Mouse (Mus musculus) midbrain, postnatal 0 days (tissue): Measurements from ENCODE around the gene Parp9. TPM values are rescaled to one million over a fixed set of nuclear protein-coding genes. Genes with fewer than 3 reads are reported as not detected.
"Not testable (repeated sequence)": the region's sequence is repeated elsewhere in the genome, so short reads cannot be mapped to it uniquely, and the experiment has no call there.

Source experiments
- ATAC-seq: fragments of 200-750 bp; cut with Nextera tagmentation; 2 replicates; pipeline ENCODE4 v1.8.0; 2017; ENCODE audit warnings: moderate number of reproducible peaks, mild to moderate bottlenecking, moderate TSS enrichment, moderate library complexity; ENCODE audit not compliant: low FRiP score
- DNase-seq: peaks from one replicate; pipeline ENCODE4 v3.0.0-alpha.2; 2015; ENCODE audit warnings: low spot score
- H3K27ac ChIP-seq: fragments of 300-500 bp; sonication (generic); 2 replicates; pipeline ENCODE4 v1.5.1; 2014; ENCODE audit warnings: low read depth, mild to moderate bottlenecking, low read length, mixed read lengths
- H3K27me3 ChIP-seq: fragments of 300-500 bp; sonication (generic); 2 replicates; pipeline ENCODE4 v1.6.1; 2014; ENCODE audit warnings: low read length, control low read depth, mixed read lengths; ENCODE audit not compliant: insufficient read depth
- H3K36me3 ChIP-seq: fragments of 300-500 bp; sonication (generic); 2 replicates; pipeline ENCODE4 v1.6.1; 2014; ENCODE audit warnings: low read length, control low read depth, mixed read lengths; ENCODE audit not compliant: insufficient read depth
- H3K4me1 ChIP-seq: fragments of 300-500 bp; sonication (generic); 2 replicates; pipeline ENCODE4 v1.6.1; 2014; ENCODE audit warnings: mild to moderate bottlenecking, control low read depth, antibody characterized with exemption, low read length, mixed read lengths; ENCODE audit not compliant: insufficient read depth
- H3K4me2 ChIP-seq: fragments of 300-500 bp; sonication (generic); 2 replicates; pipeline ENCODE4 v1.6.1; 2014; ENCODE audit warnings: low read depth, mild to moderate bottlenecking, low read length, mixed read lengths; ENCODE audit not compliant: poor library complexity, severe bottlenecking
- H3K4me3 ChIP-seq: fragments of 300-500 bp; sonication (generic); 2 replicates; pipeline ENCODE4 v1.5.1; 2014; ENCODE audit warnings: low read depth, mild to moderate bottlenecking, low read length, moderate library complexity
- H3K9ac ChIP-seq: fragments of 300-500 bp; sonication (generic); replicated peaks from 2 replicates; pipeline ENCODE4 v1.6.1; 2014; ENCODE audit warnings: mild to moderate bottlenecking, low read length, moderate library complexity, mixed read lengths; ENCODE audit not compliant: poor library complexity, severe bottlenecking
- H3K9me3 ChIP-seq: fragments of 300-500 bp; sonication (generic); 2 replicates; pipeline ENCODE4 v1.6.1; 2016; ENCODE audit warnings: low read length, control low read depth
- CTCF ChIP-seq: IDR thresholded peaks from 2 replicates; pipeline ENCODE4 v1.5.1; 2016; ENCODE audit warnings: antibody characterized with exemption, mild to moderate bottlenecking
- WGBS: fragments of 180-500 bp; shearing (Covaris S2); extraction: QIAGEN DNeasy Blood & Tissue Kit; methylation state at CpG from one replicate; pipeline ENCODE4 v1.1.7; 2014; 5-methylcytosine and 5-hydroxymethylcytosine counted together
- polyA plus RNA-seq: library from polyadenylated mRNA; unstranded; fragments of >200 nt; fragmentation: Nextera tagmentation; extraction: Ambion mirVana; gene quantifications from 2 replicates; pipeline ENCODE4 v1.2.1, GENCODE M21; 2015
- total RNA-seq: library from RNA; depleted of rRNA; stranded (reverse); fragments of >200 nt; gene quantifications from 2 replicates; pipeline ENCODE4 v1.2.3, GENCODE M21; 2014

The Parp9 gene
- total and polyA plus RNA-seq, 2 experiments from 2014 or later: 1.9 to 3.0 TPM

GRCm38 (mm10) chr16:35966411-35967115 lies 28.3 kb downstream of the Parp9 start:
- H3K27me3 ChIP-seq: no peaks in the 10 kb centered on the region
- TF ChIP-seq CTCF: no peak
- H3K36me3 ChIP-seq: no peaks in the 10 kb centered on the region
- H3K4me3 ChIP-seq: no peak overlapping the region
- H3K9ac ChIP-seq: no peak overlapping the region
- H3K4me1 ChIP-seq: no peaks in the 10 kb centered on the region
- no peak for ATAC-seq
- 58% methylated on average over 5 of the region's 5 CpGs for WGBS
- H3K4me2 ChIP-seq: no peak overlapping the region
- DNase-seq: no peak
- H3K27ac ChIP-seq: no peak overlapping the region
- no peaks in the 10 kb centered on the region for H3K9me3 ChIP-seq

GRCm38 (mm10) chr16:35967319-35967718 lies 29.0 kb downstream of the Parp9 start:
- Histone ChIP-seq H3K4me2 (no peak overlapping the region), H3K27me3 (no peaks in the 10 kb centered on the region), H3K9ac (no peak overlapping the region), H3K9me3 (no peaks in the 10 kb centered on the region), H3K36me3 (no peaks in the 10 kb centered on the region), H3K27ac (no peak overlapping the region), H3K4me3 (no peak overlapping the region), H3K4me1 (no peaks in the 10 kb centered on the region)
- WGBS: 85% methylated on average over 4 of the region's 4 CpGs
- DNase-seq (peak; percentile 30), ATAC-seq (no peak)
- TF ChIP-seq CTCF: peak; percentile 81

DNA sequence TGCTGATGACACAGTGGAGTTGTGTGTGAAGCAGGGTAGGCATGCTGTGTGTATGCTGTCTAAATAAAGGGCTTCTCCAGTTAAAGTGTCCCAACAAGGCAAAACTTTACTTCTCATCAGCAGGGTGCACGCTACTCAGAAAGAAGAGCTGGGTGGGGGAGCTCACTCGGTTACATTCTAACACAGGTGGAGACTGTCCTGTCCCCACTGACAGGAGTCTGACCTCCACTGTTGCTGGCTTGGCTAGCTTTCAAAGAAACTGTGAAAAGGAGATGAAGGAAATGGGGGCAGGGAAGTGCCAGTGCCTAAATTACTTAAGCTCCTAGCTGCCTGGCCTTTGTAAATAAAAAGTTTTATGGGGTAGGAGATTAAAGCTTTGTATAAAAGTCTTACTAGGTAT lies 29.9 kb downstream of the Parp9 start:
- no peaks in the 10 kb centered on the region for H3K36me3 ChIP-seq
- H3K9me3 ChIP-seq: no peaks in the 10 kb centered on the region
- WGBS: 61% methylated on average over 2 of the region's 2 CpGs
- H3K4me2 ChIP-seq: no peak overlapping the region
- H3K4me3 ChIP-seq: no peak overlapping the region
- H3K27me3 ChIP-seq: no peaks in the 10 kb centered on the region
- DNase-seq (no peak), ATAC-seq (no peak)
- no peak overlapping the region for H3K9ac ChIP-seq
- no peak for TF ChIP-seq CTCF
- no peaks in the 10 kb centered on the region for H3K4me1 ChIP-seq
- no peak overlapping the region for H3K27ac ChIP-seq

GRCm38 (mm10) chr16:35974021-35974420 lies 35.8 kb downstream of the Parp9 start:
- TF ChIP-seq CTCF: no peak
- Histone ChIP-seq H3K9ac (no peak overlapping the region), H3K9me3 (no peaks in the 10 kb centered on the region), H3K4me3 (no peak overlapping the region), H3K36me3 (no peaks in the 10 kb centered on the region), H3K4me2 (no peak overlapping the region), H3K27ac (no peak overlapping the region), H3K4me1 (no peaks in the 10 kb centered on the region), H3K27me3 (no peaks in the 10 kb centered on the region)
- WGBS: 59% methylated on average over 1 of the region's 1 CpGs
- ATAC-seq (no peak), DNase-seq (no peak)

GRCm38 (mm10) chr16:35978450-35978849 lies 40.2 kb downstream of the Parp9 start, which contains the start of gene Kpna1:
Kpna1 (plus strand) TSS chr16:35978750.
- H3K9me3 ChIP-seq, H3K4me1 ChIP-seq, H3K27me3 ChIP-seq, H3K4me2 ChIP-seq, H3K9ac ChIP-seq, H3K36me3 ChIP-seq, DNase-seq, ATAC-seq, H3K27ac ChIP-seq, H3K4me3 ChIP-seq: not testable (repeated sequence)
- 89% methylated on average over 1 of the region's 1 CpGs for WGBS

GRCm38 (mm10) chr16:35981363-35981821 lies 43.1 kb downstream of the Parp9 start:
- peak; percentile 99 for DNase-seq
- 55% methylated on average over 19 of the region's 19 CpGs for WGBS
- ATAC-seq: peak; percentile 78
- no peak for TF ChIP-seq CTCF
- H3K4me2 ChIP-seq: no peak overlapping the region
- no peaks in the 10 kb centered on the region for H3K9me3 ChIP-seq
- no peak overlapping the region for H3K4me3 ChIP-seq
- no peak overlapping the region for H3K27ac ChIP-seq
- H3K36me3 ChIP-seq: no peaks in the 10 kb centered on the region
- H3K9ac ChIP-seq: no peak overlapping the region
- H3K27me3 ChIP-seq: no peaks in the 10 kb centered on the region
- H3K4me1 ChIP-seq: no peaks in the 10 kb centered on the region; the same call in 1 of the 2 replicates
